Mouse (Mus musculus) lung, postnatal 0 days (tissue): ENCODE results near the gene Wwc1. TPM values are rescaled to one million over a fixed set of nuclear protein-coding genes. Genes with fewer than 3 reads are reported as not detected.

Experiments used
- ATAC-seq: fragments of 200-750 bp; cut with Nextera tagmentation; 2 replicates; pipeline ENCODE4 v1.8.0; 2017; ENCODE audit warnings: moderate library complexity
- DNase-seq: peaks from one replicate; pipeline ENCODE4 v3.0.0-alpha.2; 2016; ENCODE audit warnings: low spot score
- H3K27ac ChIP-seq: fragments of 300-500 bp; sonication (generic); 2 replicates; pipeline ENCODE4 v1.5.1; 2014; ENCODE audit warnings: antibody characterized with exemption, mild to moderate bottlenecking, low read length, mixed read lengths
- H3K27me3 ChIP-seq: fragments of 300-500 bp; sonication (generic); replicated peaks from 2 replicates; pipeline ENCODE4 v1.6.1; 2014; ENCODE audit warnings: low read length, mixed read lengths; ENCODE audit not compliant: insufficient read depth
- H3K36me3 ChIP-seq: fragments of 300-500 bp; sonication (generic); 2 replicates; pipeline ENCODE4 v1.6.1; 2014; ENCODE audit warnings: low read length, mixed read lengths; ENCODE audit not compliant: insufficient read depth
- H3K4me1 ChIP-seq: fragments of 300-500 bp; sonication (generic); 2 replicates; pipeline ENCODE4 v1.6.1; 2014; ENCODE audit warnings: antibody characterized with exemption, low read depth, low read length, mixed read lengths; ENCODE audit not compliant: insufficient read depth
- H3K4me2 ChIP-seq: fragments of 300-500 bp; sonication (generic); replicated peaks from 2 replicates; pipeline ENCODE4 v1.6.1; 2014; ENCODE audit warnings: low read depth, mild to moderate bottlenecking, low read length, moderate library complexity, mixed read lengths
- H3K4me3 ChIP-seq: fragments of 300-500 bp; sonication (generic); 2 replicates; pipeline ENCODE4 v1.5.1; 2014; ENCODE audit warnings: low read depth, low read length
- H3K9ac ChIP-seq: fragments of 300-500 bp; sonication (generic); replicated peaks from 2 replicates; pipeline ENCODE4 v1.6.1; 2014; ENCODE audit warnings: low read depth, mild to moderate bottlenecking
- H3K9me3 ChIP-seq: fragments of 300-500 bp; sonication (generic); 2 replicates; pipeline ENCODE4 v1.6.1; 2016; ENCODE audit warnings: low read length, mixed read lengths
- CTCF ChIP-seq: IDR thresholded peaks from 2 replicates; pipeline ENCODE4 v1.5.1; 2016; ENCODE audit warnings: antibody characterized with exemption, mild to moderate bottlenecking
- EP300 ChIP-seq: IDR thresholded peaks from 2 replicates; pipeline ENCODE4 v1.6.1; 2016; ENCODE audit warnings: antibody characterized with exemption, mild to moderate bottlenecking, control low read depth
- WGBS: fragments of 180-500 bp; shearing (Covaris S2); extraction: QIAGEN DNeasy Blood & Tissue Kit; methylation state at CpG from one replicate; pipeline ENCODE4 v1.1.7; 2014; 5-methylcytosine and 5-hydroxymethylcytosine counted together
- polyA plus RNA-seq: library from polyadenylated mRNA; unstranded; fragments of >200 nt; fragmentation: Nextera tagmentation; extraction: Ambion mirVana; gene quantifications from 2 replicates; pipeline ENCODE4 v1.2.1, GENCODE M21; 2015

Wwc1 gene
- polyA plus RNA-seq, result 22.1 and 31.0 TPM in 2 replicates

GRCm38 (mm10) chr11:35980411-35980917, at the start of gene Wwc1:
Gene Wwc1 (minus strand): TSS chr11:35980527.
- H3K9me3 ChIP-seq, result no peaks in the 10 kb centered on the region
- 0 out of 2 replicates have a peak, but pooled peaks cover 5% of the 10 kb centered on the region for H3K27me3 ChIP-seq
- TF ChIP-seq CTCF (peak; percentile 29), EP300 (no peak)
- H3K27ac ChIP-seq, result peak within 1 kb of the TSS; percentile 78
- peak within 1 kb of the TSS; percentile 86 for H3K4me2 ChIP-seq
- peak; percentile 86 for ATAC-seq
- H3K36me3 ChIP-seq, result no peaks in the 10 kb centered on the region
- peak within 1 kb of the TSS; percentile 36 for H3K9ac ChIP-seq
- WGBS, result under 1% methylated on average over 34 of the region's 47 CpGs
- H3K4me3 ChIP-seq, result peak within 1 kb of the TSS; percentile 58
- DNase-seq, result peak; percentile 79
- H3K4me1 ChIP-seq, result no peaks in the 10 kb centered on the region; the same call in 1 of the 2 replicates

GRCm38 (mm10) chr11:36020009-36020408, 39.7 kb upstream of the Wwc1 start:
- H3K4me1 ChIP-seq, result no peaks in the 10 kb centered on the region
- ATAC-seq (peak; percentile 78), DNase-seq (peak; percentile 72)
- no peaks in the 10 kb centered on the region for H3K9me3 ChIP-seq
- TF ChIP-seq CTCF, result peak; percentile 36
- no peak for TF ChIP-seq EP300
- H3K4me3 ChIP-seq, result no peak overlapping the region
- no peaks in the 10 kb centered on the region for H3K27me3 ChIP-seq
- no peak overlapping the region for H3K9ac ChIP-seq
- WGBS, result 44% methylated on average over 3 of the region's 3 CpGs
- H3K4me2 ChIP-seq, result no peak overlapping the region
- no peaks in the 10 kb centered on the region for H3K36me3 ChIP-seq
- H3K27ac ChIP-seq, result no peak overlapping the region

GRCm38 (mm10) chr11:36013179-36013578, 32.9 kb upstream of the Wwc1 start:
- Histone ChIP-seq H3K27ac (no peak overlapping the region), H3K4me2 (no peak overlapping the region), H3K36me3 (no peaks in the 10 kb centered on the region), H3K9ac (no peak overlapping the region), H3K27me3 (no peaks in the 10 kb centered on the region), H3K9me3 (no peaks in the 10 kb centered on the region), H3K4me3 (no peak overlapping the region), H3K4me1 (no peaks in the 10 kb centered on the region)
- TF ChIP-seq CTCF (no peak), EP300 (no peak)
- DNase-seq, result no peak
- ATAC-seq, result no peak
- WGBS, result 61% methylated on average over 4 of the region's 4 CpGs

GRCm38 (mm10) chr11:36009281-36010208, 29.2 kb upstream of the Wwc1 start:
- WGBS, result 77% methylated on average over 11 of the region's 11 CpGs
- TF ChIP-seq EP300, result no peak
- no peak for TF ChIP-seq CTCF

GRCm38 (mm10) chr11:36002900-36003299, 22.6 kb upstream of the Wwc1 start:
- H3K27me3 ChIP-seq, result no peaks in the 10 kb centered on the region
- DNase-seq, result no peak
- no peak overlapping the region for H3K4me2 ChIP-seq

More at GRCm38 (mm10) chr11:36009281-36010208, 29.2 kb upstream of the Wwc1 start:
- no peaks in the 10 kb centered on the region for H3K9me3 ChIP-seq
- no peak overlapping the region for H3K4me2 ChIP-seq
- H3K36me3 ChIP-seq, result no peaks in the 10 kb centered on the region
- H3K27ac ChIP-seq, result no peak overlapping the region
- H3K9ac ChIP-seq, result no peak overlapping the region
- ATAC-seq (no peak), DNase-seq (no peak)
- H3K27me3 ChIP-seq, result no peaks in the 10 kb centered on the region
- H3K4me1 ChIP-seq, result no peaks in the 10 kb centered on the region
- H3K4me3 ChIP-seq, result no peak overlapping the region

GRCm38 (mm10) chr11:36001282-36001970, 21.1 kb upstream of the Wwc1 start:
- no peak for TF ChIP-seq EP300
- TF ChIP-seq CTCF, result peak; percentile 91
- DNase-seq (peak; percentile 95), ATAC-seq (peak; percentile 96)
- no peaks in the 10 kb centered on the region for H3K36me3 ChIP-seq
- peaks cover 8% of the 10 kb centered on the region for H3K4me1 ChIP-seq
- no peak overlapping the region for H3K9ac ChIP-seq
- peak overlapping the region; percentile 29; the same call in 1 of the 2 replicates for H3K4me2 ChIP-seq
- no peak overlapping the region for H3K4me3 ChIP-seq
- WGBS, result 5% methylated on average over 27 of the region's 28 CpGs
- H3K9me3 ChIP-seq, result no peaks in the 10 kb centered on the region
- no peak overlapping the region for H3K27ac ChIP-seq
- H3K27me3 ChIP-seq, result no peaks in the 10 kb centered on the region

More at GRCm38 (mm10) chr11:36002900-36003299, 22.6 kb upstream of the Wwc1 start:
- Histone ChIP-seq H3K4me3 (no peak overlapping the region), H3K9ac (no peak overlapping the region), H3K27ac (no peak overlapping the region), H3K9me3 (no peaks in the 10 kb centered on the region), H3K36me3 (no peaks in the 10 kb centered on the region), H3K4me1 (peaks cover 8% of the 10 kb centered on the region)
- 53% methylated on average over 4 of the region's 4 CpGs for WGBS
- TF ChIP-seq CTCF (peak; percentile 38), EP300 (no peak)
- ATAC-seq, result no peak
